Mouse (Mus musculus) forebrain, embryonic 14.5 days (tissue): Measurements from ENCODE around the gene Kcnh5. TPM values are rescaled to one million over a fixed set of nuclear protein-coding genes. Genes with fewer than 3 reads are reported as not detected.

Experiments used
- ATAC-seq: fragments of 200-750 bp; cut with Nextera tagmentation; 2 replicates; pipeline ENCODE4 v1.8.0; 2017; ENCODE audit warnings: mild to moderate bottlenecking, moderate library complexity
- DNase-seq: peaks from one replicate; pipeline ENCODE4 v3.0.0-alpha.2; 2015; ENCODE audit warnings: low spot score
- H3K27ac ChIP-seq: fragments of 300-500 bp; sonication (generic); 2 replicates; pipeline ENCODE4 v1.5.1; 2014; ENCODE audit warnings: low read depth, mild to moderate bottlenecking, control low read depth, low read length, moderate library complexity
- H3K27me3 ChIP-seq: fragments of 300-500 bp; sonication (generic); replicated peaks from 2 replicates; pipeline ENCODE4 v1.6.1; 2014; ENCODE audit warnings: low read length, control low read depth, mixed read lengths; ENCODE audit not compliant: control insufficient read depth, insufficient read depth
- H3K36me3 ChIP-seq: fragments of 300-500 bp; sonication (generic); 2 replicates; pipeline ENCODE4 v1.6.1; 2014; ENCODE audit warnings: low read length, control low read depth; ENCODE audit not compliant: control insufficient read depth, insufficient read depth
- H3K4me1 ChIP-seq: fragments of 300-500 bp; sonication (generic); 2 replicates; pipeline ENCODE4 v1.6.1; 2014; ENCODE audit warnings: antibody characterized with exemption, low read length, control low read depth; ENCODE audit not compliant: control insufficient read depth, insufficient read depth
- H3K4me2 ChIP-seq: fragments of 300-500 bp; sonication (generic); 2 replicates; pipeline ENCODE4 v1.6.1; 2014; ENCODE audit warnings: mild to moderate bottlenecking, control low read depth, low read length
- H3K4me3 ChIP-seq: fragments of 300-500 bp; sonication (generic); 2 replicates; pipeline ENCODE4 v1.5.1; 2014; ENCODE audit warnings: low read depth, low read length, control low read depth
- H3K9ac ChIP-seq: fragments of 300-500 bp; sonication (generic); 2 replicates; pipeline ENCODE4 v1.6.1; 2014; ENCODE audit warnings: mild to moderate bottlenecking, low read length, control low read depth, moderate library complexity
- H3K9me3 ChIP-seq: fragments of 300-500 bp; sonication (generic); replicated peaks from 2 replicates; pipeline ENCODE4 v1.6.1; 2016; ENCODE audit warnings: low read length, control low read depth, mixed read lengths; ENCODE audit not compliant: control insufficient read depth
- WGBS: fragments of 180-500 bp; shearing (Covaris S2); extraction: QIAGEN DNeasy Blood & Tissue Kit; methylation state at CpG from one replicate; pipeline ENCODE4 v1.1.7; 2014; 5-methylcytosine and 5-hydroxymethylcytosine counted together
- polyA plus RNA-seq: library from polyadenylated mRNA; unstranded; fragments of >200 nt; fragmentation: Nextera tagmentation; extraction: Ambion mirVana; gene quantifications from 2 replicates; pipeline ENCODE4 v1.2.1, GENCODE M21; 2014

Kcnh5 gene
- polyA plus RNA-seq, 1 experiment from 2014 or later, result 0.77 TPM

GRCm38 (mm10) chr12:74900777-74901176 lies 276.4 kb downstream of the Kcnh5 start:
- Histone ChIP-seq H3K27me3 (no peaks in the 10 kb centered on the region), H3K9ac (no peak overlapping the region), H3K36me3 (no peaks in the 10 kb centered on the region), H3K27ac (no peak overlapping the region), H3K9me3 (no peaks in the 10 kb centered on the region), H3K4me3 (no peak overlapping the region), H3K4me2 (no peak overlapping the region), H3K4me1 (no peaks in the 10 kb centered on the region)
- DNase-seq (no peak), ATAC-seq (no peak)

- Histone ChIP-seq H3K9ac (no peak overlapping the region), H3K4me3 (no peak overlapping the region), H3K27ac (no peak overlapping the region), H3K36me3 (no peaks in the 10 kb centered on the region), H3K4me1 (no peaks in the 10 kb centered on the region), H3K4me2 (no peak overlapping the region), H3K9me3 (no peaks in the 10 kb centered on the region), H3K27me3 (no peaks in the 10 kb centered on the region)
- no peak for DNase-seq
- WGBS, result 95% methylated on average over 4 of the region's 4 CpGs
- ATAC-seq, result no peak
Measured at GRCm38 (mm10) chr12:74899055-74899454, 278.1 kb downstream of the Kcnh5 start.

GRCm38 (mm10) chr12:74898211-74898610 lies 278.9 kb downstream of the Kcnh5 start:
- no peak for ATAC-seq
- no peaks in the 10 kb centered on the region for H3K4me1 ChIP-seq
- no peaks in the 10 kb centered on the region for H3K36me3 ChIP-seq
- H3K4me3 ChIP-seq, result no peak overlapping the region
- no peak overlapping the region for H3K9ac ChIP-seq
- 93% methylated on average over 9 of the region's 9 CpGs for WGBS
- H3K27me3 ChIP-seq, result no peaks in the 10 kb centered on the region
- no peak for DNase-seq
- no peak overlapping the region for H3K4me2 ChIP-seq
- no peaks in the 10 kb centered on the region for H3K9me3 ChIP-seq
- H3K27ac ChIP-seq, result no peak overlapping the region

GRCm38 (mm10) chr12:74894870-74895423 lies 282.2 kb downstream of the Kcnh5 start:
- 89% methylated on average over 11 of the region's 11 CpGs for WGBS
- Histone ChIP-seq H3K27me3 (no peaks in the 10 kb centered on the region), H3K4me2 (no peak overlapping the region), H3K4me3 (no peak overlapping the region), H3K9me3 (no peaks in the 10 kb centered on the region), H3K27ac (no peak overlapping the region), H3K4me1 (no peaks in the 10 kb centered on the region), H3K36me3 (no peaks in the 10 kb centered on the region), H3K9ac (no peak overlapping the region)
- DNase-seq (no peak), ATAC-seq (no peak)

- H3K9ac ChIP-seq, result no peak overlapping the region
- no peaks in the 10 kb centered on the region for H3K36me3 ChIP-seq
- no peaks in the 10 kb centered on the region for H3K27me3 ChIP-seq
- no peaks in the 10 kb centered on the region for H3K4me1 ChIP-seq
- 67% methylated on average over 3 of the region's 3 CpGs for WGBS
- H3K4me2 ChIP-seq, result no peak overlapping the region
- ATAC-seq, result no peak
- DNase-seq, result no peak
- no peak overlapping the region for H3K27ac ChIP-seq
- no peaks in the 10 kb centered on the region for H3K9me3 ChIP-seq
- H3K4me3 ChIP-seq, result no peak overlapping the region
Measured at GRCm38 (mm10) chr12:74889419-74889818, 287.7 kb downstream of the Kcnh5 start.

- 92% methylated on average over 1 of the region's 1 CpGs for WGBS
- Histone ChIP-seq H3K4me1 (no peaks in the 10 kb centered on the region), H3K9me3 (no peaks in the 10 kb centered on the region), H3K4me2 (no peak overlapping the region), H3K9ac (no peak overlapping the region), H3K27me3 (no peaks in the 10 kb centered on the region), H3K36me3 (no peaks in the 10 kb centered on the region), H3K27ac (no peak overlapping the region), H3K4me3 (no peak overlapping the region)
- ATAC-seq (no peak), DNase-seq (no peak)
Measured at GRCm38 (mm10) chr12:74887064-74887463, 290.1 kb downstream of the Kcnh5 start.

- H3K4me3 ChIP-seq, result no peak overlapping the region
- 91% methylated on average over 6 of the region's 6 CpGs for WGBS
- no peak overlapping the region for H3K4me2 ChIP-seq
- H3K9me3 ChIP-seq, result no peaks in the 10 kb centered on the region
- H3K27ac ChIP-seq, result no peak overlapping the region
- H3K36me3 ChIP-seq, result no peaks in the 10 kb centered on the region
- H3K9ac ChIP-seq, result no peak overlapping the region
- no peak for ATAC-seq
- no peaks in the 10 kb centered on the region for H3K27me3 ChIP-seq
- no peaks in the 10 kb centered on the region for H3K4me1 ChIP-seq
- no peak for DNase-seq
Measured at GRCm38 (mm10) chr12:74881344-74881743, 295.8 kb downstream of the Kcnh5 start.

GRCm38 (mm10) chr12:74855666-74856065 lies 321.5 kb downstream of the Kcnh5 start:
- Histone ChIP-seq H3K9me3 (no peaks in the 10 kb centered on the region), H3K27me3 (no peaks in the 10 kb centered on the region), H3K4me3 (no peak overlapping the region), H3K4me2 (no peak overlapping the region), H3K4me1 (no peaks in the 10 kb centered on the region), H3K36me3 (no peaks in the 10 kb centered on the region), H3K27ac (no peak overlapping the region), H3K9ac (no peak overlapping the region)
- ATAC-seq (peak; percentile 69), DNase-seq (peak; percentile 70)
- WGBS, result 66% methylated on average over 2 of the region's 2 CpGs

- ATAC-seq (no peak), DNase-seq (no peak)
- H3K9me3 ChIP-seq, result no peaks in the 10 kb centered on the region
- H3K9ac ChIP-seq, result no peak overlapping the region
- H3K27me3 ChIP-seq, result no peaks in the 10 kb centered on the region
- no peaks in the 10 kb centered on the region for H3K4me1 ChIP-seq
- H3K36me3 ChIP-seq, result no peaks in the 10 kb centered on the region
- no peak overlapping the region for H3K4me2 ChIP-seq
- 41% methylated on average over 1 of the region's 1 CpGs for WGBS
- H3K27ac ChIP-seq, result no peak overlapping the region
- no peak overlapping the region for H3K4me3 ChIP-seq
Measured at GRCm38 (mm10) chr12:74854263-74854662, 322.9 kb downstream of the Kcnh5 start.
